Mouse (Mus musculus) stomach, postnatal 0 days (tissue): ENCODE data around the gene Srrm2. TPM values are rescaled to one million over a fixed set of nuclear protein-coding genes. Genes with fewer than 3 reads are reported as not detected.
A peak's percentile ranks its signal among the peaks of the same experiment; 100 is the strongest.
"Not testable (repeated sequence)": the region's sequence is repeated elsewhere in the genome, so short reads cannot be mapped to it uniquely, and the experiment has no call there.

Experiments
- ATAC-seq: fragments of 200-750 bp; cut with Nextera tagmentation; 2 replicates; pipeline ENCODE4 v1.8.0; 2017; ENCODE audit not compliant: low FRiP score, low TSS enrichment
- DNase-seq: peaks from one replicate; pipeline ENCODE4 v3.0.0-alpha.2; 2016; ENCODE audit warnings: low spot score
- H3K27ac ChIP-seq: fragments of 300-500 bp; sonication (generic); replicated peaks from 2 replicates; pipeline ENCODE4 v1.5.1; 2014; ENCODE audit warnings: mild to moderate bottlenecking, control low read depth
- H3K27me3 ChIP-seq: fragments of 300-500 bp; sonication (generic); 2 replicates; pipeline ENCODE4 v1.6.1; 2014; ENCODE audit warnings: low read length; ENCODE audit not compliant: control insufficient read depth, insufficient read depth
- H3K36me3 ChIP-seq: fragments of 300-500 bp; sonication (generic); 2 replicates; pipeline ENCODE4 v1.6.1; 2014; ENCODE audit warnings: low read length, mixed read lengths; ENCODE audit not compliant: control insufficient read depth, insufficient read depth
- H3K4me1 ChIP-seq: fragments of 300-500 bp; sonication (generic); replicated peaks from 2 replicates; pipeline ENCODE4 v1.6.1; 2014; ENCODE audit warnings: antibody characterized with exemption; ENCODE audit not compliant: control insufficient read depth, insufficient read depth
- H3K4me2 ChIP-seq: fragments of 300-500 bp; sonication (generic); replicated peaks from 2 replicates; pipeline ENCODE4 v1.6.1; 2014; ENCODE audit warnings: low read depth, mild to moderate bottlenecking, control low read depth, moderate library complexity
- H3K4me3 ChIP-seq: fragments of 300-500 bp; sonication (generic); 2 replicates; pipeline ENCODE4 v1.5.1; 2014; ENCODE audit warnings: low read depth, low read length, control low read depth
- H3K9ac ChIP-seq: fragments of 300-500 bp; sonication (generic); 2 replicates; pipeline ENCODE4 v1.6.1; 2014; ENCODE audit warnings: mild to moderate bottlenecking, low read length, control low read depth, mixed read lengths
- H3K9me3 ChIP-seq: fragments of 300-500 bp; sonication (generic); 2 replicates; pipeline ENCODE4 v1.6.1; 2016; ENCODE audit warnings: low read length; ENCODE audit not compliant: control insufficient read depth
- CTCF ChIP-seq: IDR thresholded peaks from 2 replicates; pipeline ENCODE4 v1.5.1; 2016; ENCODE audit warnings: antibody characterized with exemption, low read depth, mild to moderate bottlenecking, moderate library complexity
- EP300 ChIP-seq: optimal IDR thresholded peaks from 2 replicates; pipeline ENCODE3; 2016; ENCODE audit warnings: antibody characterized with exemption
- WGBS: fragments of 180-500 bp; shearing (Covaris S2); extraction: QIAGEN DNeasy Blood & Tissue Kit; methylation state at CpG from one replicate; pipeline ENCODE4 v1.1.7; 2014; 5-methylcytosine and 5-hydroxymethylcytosine counted together
- polyA plus RNA-seq: library from polyadenylated mRNA; unstranded; fragments of >200 nt; fragmentation: Nextera tagmentation; extraction: Ambion mirVana; gene quantifications from 2 replicates; pipeline ENCODE4 v1.2.1, GENCODE M21; 2015

Gene Srrm2
- polyA plus RNA-seq, 1 experiment from 2014 or later = 211 TPM

- Histone ChIP-seq H3K4me1 (no peaks in the 10 kb centered on the region), H3K27ac (peak overlapping the region; percentile 72), H3K27me3 (no peaks in the 10 kb centered on the region), H3K9ac (peak overlapping the region; percentile 83), H3K4me3 (peak overlapping the region; percentile 66), H3K4me2 (peak overlapping the region; percentile 80), H3K36me3 (peaks cover 2% of the 10 kb centered on the region; the same call in 1 of the 2 replicates), H3K9me3 (no peaks in the 10 kb centered on the region)
- ATAC-seq (no peak), DNase-seq (no peak)
- 2% methylated on average over 19 of the region's 19 CpGs for WGBS
- TF ChIP-seq EP300 (no peak), CTCF (no peak)
Observed at GRCm38 (mm10) chr17:23770896-23771283, 19.4 kb upstream of the Srrm2 start.

DNA sequence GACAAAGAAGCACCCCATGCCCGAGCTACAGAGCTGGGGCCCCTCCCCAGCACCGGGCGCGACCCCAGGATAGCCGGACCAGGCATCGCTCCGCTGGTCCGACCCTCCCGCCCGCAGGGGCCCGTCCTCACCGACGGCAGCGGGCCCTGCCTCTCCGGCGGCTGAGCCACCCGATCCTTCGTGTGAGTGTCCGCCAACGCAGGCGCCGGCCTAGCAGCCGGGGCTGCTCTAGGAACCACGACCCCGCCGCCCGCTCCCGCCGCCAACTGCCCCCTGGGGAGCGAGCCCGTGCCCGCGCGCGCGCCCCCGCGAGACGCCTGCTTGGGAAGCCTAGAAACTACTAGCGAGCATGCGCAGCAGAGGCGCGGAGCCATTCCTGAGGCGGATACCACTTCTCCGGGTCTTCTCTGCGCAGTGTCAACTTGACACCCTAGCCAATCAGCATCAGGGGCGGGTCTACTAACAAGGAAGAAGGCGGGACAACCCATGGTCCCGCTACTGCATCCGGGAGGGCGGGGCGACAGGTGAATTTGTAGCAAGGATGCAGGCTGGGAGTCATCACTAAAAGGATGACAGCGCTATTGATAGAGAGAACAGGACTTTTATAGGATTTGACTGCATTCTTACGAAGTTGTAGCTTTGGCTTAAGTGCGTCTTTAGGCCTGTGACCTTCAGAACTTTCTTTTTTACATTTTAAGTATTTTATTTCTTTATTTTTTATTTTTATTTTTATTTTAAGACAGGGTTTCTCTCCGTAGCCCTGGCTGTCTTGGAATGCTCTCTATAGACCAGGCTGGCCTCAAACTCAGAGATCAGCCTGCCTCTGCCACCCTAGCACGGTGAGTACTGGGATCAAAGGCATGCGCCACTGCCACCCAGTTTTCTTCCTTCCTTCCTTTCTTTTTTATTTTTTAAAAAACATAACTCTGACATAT lies 18.8 kb upstream of the Srrm2 start, which contains the start of gene Flywch1:
TSS of gene Flywch1 (minus strand) at position 319 of the 935 bp plus-strand sequence.
- peak; percentile 98 for ATAC-seq
- Histone ChIP-seq H3K27me3 (no peaks in the 10 kb centered on the region), H3K36me3 (peaks cover 2% of the 10 kb centered on the region; the same call in 1 of the 2 replicates), H3K4me2 (peak within 1 kb of the TSS; percentile 80), H3K4me1 (no peaks in the 10 kb centered on the region), H3K9ac (peak within 1 kb of the TSS; percentile 83), H3K4me3 (peak within 1 kb of the TSS; percentile 66), H3K27ac (peak within 1 kb of the TSS; percentile 72), H3K9me3 (no peaks in the 10 kb centered on the region)
- DNase-seq = peak; percentile 97
- 3% methylated on average over 53 of the region's 58 CpGs for WGBS
- TF ChIP-seq EP300 (no peak), CTCF (no peak; the same call in 1 of the 2 replicates)

GRCm38 (mm10) chr17:23772219-23772556 lies 18.1 kb upstream of the Srrm2 start:
- H3K27ac ChIP-seq, H3K36me3 ChIP-seq, H3K4me3 ChIP-seq, H3K4me2 ChIP-seq, ATAC-seq, H3K9me3 ChIP-seq, H3K27me3 ChIP-seq, H3K9ac ChIP-seq, DNase-seq, H3K4me1 ChIP-seq: not testable (repeated sequence)
- WGBS = 61% methylated on average over 2 of the region's 2 CpGs

DNA sequence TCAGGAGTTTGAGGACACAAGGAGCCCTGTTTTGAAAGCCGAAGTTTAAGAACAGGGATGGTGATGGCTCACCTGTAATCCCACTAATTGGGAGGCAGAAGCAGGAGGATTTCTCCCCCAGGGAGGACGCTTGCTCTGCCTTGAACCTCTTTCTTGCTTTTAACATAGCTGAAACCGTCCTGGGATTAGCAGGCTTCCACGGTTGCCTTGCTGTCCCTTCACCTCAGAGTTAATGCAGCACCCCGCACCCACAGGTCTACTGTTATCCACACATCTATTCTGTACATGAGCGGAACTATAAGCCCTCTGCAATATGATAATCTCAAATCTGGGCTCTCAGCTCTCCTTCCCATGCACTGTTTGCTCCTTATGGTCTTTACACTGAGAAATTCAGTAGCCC lies 16.7 kb upstream of the Srrm2 start:
- Histone ChIP-seq H3K4me3 (no peak overlapping the region), H3K4me1 (no peaks in the 10 kb centered on the region), H3K9ac (no peak overlapping the region), H3K9me3 (no peaks in the 10 kb centered on the region), H3K27ac (no peak overlapping the region), H3K4me2 (no peak overlapping the region), H3K27me3 (no peaks in the 10 kb centered on the region), H3K36me3 (peaks cover under 1% of the 10 kb centered on the region; the same call in 1 of the 2 replicates)
- 65% methylated on average over 6 of the region's 6 CpGs for WGBS
- ATAC-seq (no peak), DNase-seq (no peak)
- TF ChIP-seq CTCF (no peak), EP300 (no peak)

DNA sequence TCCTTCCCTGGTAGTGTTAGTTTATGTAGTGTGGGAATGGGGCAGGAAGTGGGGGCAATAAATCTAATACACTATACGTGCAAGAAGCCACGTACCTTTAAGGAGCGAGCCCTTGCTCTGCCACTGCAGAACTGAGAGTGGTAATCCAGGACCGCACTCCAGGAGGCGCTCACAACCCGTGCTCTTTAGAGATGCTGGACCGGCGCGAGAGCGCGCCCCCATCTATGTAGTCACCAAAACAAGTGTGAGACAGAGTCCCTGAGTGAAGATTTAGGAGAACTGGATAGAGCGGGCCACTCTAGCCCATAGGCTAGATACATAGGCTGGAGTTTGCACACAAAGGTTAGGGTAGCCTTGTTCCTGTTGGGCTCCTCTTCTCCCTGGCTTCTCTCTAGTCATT lies 16.2 kb upstream of the Srrm2 start:
- WGBS = 3% methylated on average over 12 of the region's 12 CpGs
- peak; percentile 89 for TF ChIP-seq CTCF
- TF ChIP-seq EP300 = no peak
- no peaks in the 10 kb centered on the region for H3K27me3 ChIP-seq
- DNase-seq = peak; percentile 86
- no peaks in the 10 kb centered on the region for H3K9me3 ChIP-seq
- no peaks in the 10 kb centered on the region for H3K36me3 ChIP-seq
- H3K27ac ChIP-seq = no peak overlapping the region
- peak; percentile 62 for ATAC-seq
- H3K4me2 ChIP-seq = no peak overlapping the region
- H3K4me1 ChIP-seq = no peaks in the 10 kb centered on the region
- H3K4me3 ChIP-seq = no peak overlapping the region
- H3K9ac ChIP-seq = no peak overlapping the region

DNA sequence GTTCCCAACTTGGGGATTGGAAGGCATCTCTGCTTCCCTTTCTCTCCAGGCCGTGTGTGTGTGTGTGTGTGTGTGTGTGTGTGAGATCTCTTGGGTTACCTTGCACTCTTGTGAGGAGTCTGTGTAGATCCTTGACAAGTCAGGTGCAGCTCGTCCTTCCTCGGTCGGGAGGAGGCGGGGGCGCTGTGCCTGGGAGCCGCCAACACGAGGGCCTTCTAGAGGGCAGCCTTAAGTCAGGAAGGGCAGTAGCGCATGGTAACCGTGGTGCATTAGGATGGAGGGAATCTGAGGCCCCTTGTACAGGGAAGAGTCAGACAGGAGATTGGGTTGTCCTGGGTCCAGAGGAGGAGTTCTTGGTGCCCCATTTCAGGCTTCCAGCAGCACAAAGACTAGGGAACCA lies 14.1 kb upstream of the Srrm2 start:
- TF ChIP-seq CTCF (no peak), EP300 (no peak)
- Histone ChIP-seq H3K27me3 (no peaks in the 10 kb centered on the region), H3K27ac (no peak overlapping the region), H3K36me3 (no peaks in the 10 kb centered on the region), H3K4me2 (no peak overlapping the region), H3K9me3 (no peaks in the 10 kb centered on the region), H3K9ac (no peak overlapping the region), H3K4me3 (no peak overlapping the region), H3K4me1 (no peaks in the 10 kb centered on the region)
- ATAC-seq (no peak), DNase-seq (no peak)
- WGBS = 76% methylated on average over 10 of the region's 10 CpGs
